Mouse (Mus musculus): Measurements from ENCODE around the gene Abl1.

- TF ChIP-seq CTCF (IDR thresholded peaks at IDR 0.05; ENCODE audit: borderline replicate concordance, extremely low read depth, insufficient read depth, insufficient read length) = no peak
- no peak for TF ChIP-seq POLR2A (IDR thresholded peaks at IDR 0.05; ENCODE audit: borderline replicate concordance, extremely low read depth, insufficient read depth, insufficient read length, poor library complexity, severe bottlenecking)
Observed at GRCm38 (mm10) chr2:31739041-31739440, 50.9 kb downstream of the Abl1 start.

Data from brain, embryonic 14.5 days (tissue).